Mouse (Mus musculus): ENCODE results near the gene Cops8. TPM values are rescaled to one million over a fixed set of nuclear protein-coding genes. Genes with fewer than 3 reads are reported as not detected.
A peak's percentile ranks its signal among the peaks of the same experiment; 100 is the strongest.

The Cops8 gene
- polyA plus RNA-seq, 1 experiment from 2014 or later: 165 TPM

DNA sequence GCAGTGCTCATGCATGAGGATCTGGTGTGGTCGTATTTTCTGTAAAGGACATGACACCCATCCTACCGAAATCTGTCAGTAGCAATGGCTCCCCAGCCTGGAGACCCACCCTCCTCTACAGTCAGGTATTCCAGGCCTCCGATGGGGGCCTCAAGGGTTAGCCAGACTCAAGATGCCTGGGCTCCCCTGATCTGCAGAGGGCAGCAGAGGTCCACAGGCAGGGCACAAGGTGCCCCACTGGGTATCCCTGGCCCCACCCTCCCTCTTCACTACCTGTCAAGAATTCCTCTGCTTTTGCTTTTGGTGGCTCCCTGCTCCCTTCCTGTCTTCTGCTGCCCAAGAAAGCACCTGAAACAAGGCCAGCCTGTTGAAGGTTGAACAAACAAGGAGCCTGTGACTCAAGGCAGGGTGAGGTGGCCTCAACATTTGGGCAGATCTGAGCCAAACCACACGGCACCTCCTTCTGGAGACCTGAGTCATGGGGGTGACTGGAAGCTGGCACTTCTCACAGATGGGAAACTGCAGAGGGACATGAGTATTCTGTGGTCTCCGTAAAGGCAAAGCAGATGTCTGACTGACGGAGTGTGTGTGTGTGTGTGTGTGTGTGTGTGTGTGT is 30.7 kb downstream of the Cops8 start:
- Histone ChIP-seq H3K9ac (ENCODE audit: low read depth, low read length) (no peak overlapping the region), H3K9me3 (ENCODE audit: control insufficient read depth, low read length) (no peaks in the 10 kb centered on the region), H3K4me2 (ENCODE audit: low read length) (no peak overlapping the region), H3K27ac (ENCODE audit: low read depth, low read length) (no peak overlapping the region), H3K36me3 (ENCODE audit: control insufficient read depth, insufficient read depth, low read length) (no peaks in the 10 kb centered on the region), H3K4me1 (ENCODE audit: control insufficient read depth, insufficient read depth, low read depth, low read length) (no peaks in the 10 kb centered on the region), H3K27me3 (replicated peaks; ENCODE audit: control insufficient read depth, insufficient read depth, low read length) (no peaks in the 10 kb centered on the region), H3K4me3 (ENCODE audit: low read length) (no peak overlapping the region)
- WGBS: 75% methylated on average over 6 of the region's 6 CpGs
- ATAC-seq: no peak

GRCm38 (mm10) chr1:90634205-90634745 is 31.5 kb downstream of the Cops8 start:
- H3K36me3 ChIP-seq (ENCODE audit: control insufficient read depth, insufficient read depth, low read length): no peaks in the 10 kb centered on the region
- H3K27me3 ChIP-seq (replicated peaks; ENCODE audit: control insufficient read depth, insufficient read depth, low read length): no peaks in the 10 kb centered on the region
- no peaks in the 10 kb centered on the region for H3K4me1 ChIP-seq (ENCODE audit: control insufficient read depth, insufficient read depth, low read depth, low read length)
- H3K4me2 ChIP-seq (ENCODE audit: low read length): no peak overlapping the region
- H3K9me3 ChIP-seq (ENCODE audit: control insufficient read depth, low read length): no peaks in the 10 kb centered on the region
- WGBS: 85% methylated on average over 3 of the region's 3 CpGs
- no peak overlapping the region for H3K4me3 ChIP-seq (ENCODE audit: low read length)
- no peak for ATAC-seq
- H3K9ac ChIP-seq (ENCODE audit: low read depth, low read length): no peak overlapping the region
- no peak overlapping the region for H3K27ac ChIP-seq (ENCODE audit: low read depth, low read length)

DNA sequence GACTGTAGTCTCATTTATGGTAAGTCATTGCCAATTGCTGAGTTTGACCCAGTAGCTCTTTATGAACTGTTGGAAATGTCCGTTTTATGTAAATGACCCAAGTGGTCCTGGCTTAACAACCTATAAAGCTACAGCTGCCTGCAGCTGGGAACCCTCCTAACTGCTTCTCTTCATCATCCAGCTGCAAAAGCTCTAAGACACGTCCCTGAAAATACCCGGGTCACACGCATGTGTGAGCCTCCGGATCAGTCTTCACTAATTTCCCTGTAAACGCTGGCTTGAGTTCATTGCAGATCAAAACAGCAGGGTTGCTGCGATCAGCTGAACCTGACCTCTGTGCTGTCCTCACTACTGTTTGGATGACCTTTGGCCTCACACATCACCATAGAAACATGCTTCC is 35.6 kb downstream of the Cops8 start:
- H3K4me1 ChIP-seq (ENCODE audit: control insufficient read depth, insufficient read depth, low read depth, low read length): no peaks in the 10 kb centered on the region
- WGBS: 80% methylated on average over 7 of the region's 7 CpGs
- H3K9ac ChIP-seq (ENCODE audit: low read depth, low read length): no peak overlapping the region

GRCm38 (mm10) chr1:90650781-90651437 is 48.1 kb downstream of the Cops8 start:
- ATAC-seq: peak; percentile 85
- H3K36me3 ChIP-seq (ENCODE audit: control insufficient read depth, insufficient read depth, low read length): no peaks in the 10 kb centered on the region
- peaks cover 7% of the 10 kb centered on the region for H3K4me1 ChIP-seq (ENCODE audit: control insufficient read depth, insufficient read depth, low read depth, low read length)
- no peaks in the 10 kb centered on the region for H3K27me3 ChIP-seq (replicated peaks; ENCODE audit: control insufficient read depth, insufficient read depth, low read length)
- H3K9me3 ChIP-seq (ENCODE audit: control insufficient read depth, low read length): no peaks in the 10 kb centered on the region
- WGBS: 6% methylated on average over 4 of the region's 4 CpGs
- no peak overlapping the region for H3K9ac ChIP-seq (ENCODE audit: low read depth, low read length)
- no peak overlapping the region for H3K4me2 ChIP-seq (ENCODE audit: low read length)
- H3K27ac ChIP-seq (ENCODE audit: low read depth, low read length): no peak overlapping the region; the same call in 1 of the 2 replicates
- H3K4me3 ChIP-seq (ENCODE audit: low read length): no peak overlapping the region

More for the DNA sequence above, 35.6 kb downstream of the Cops8 start:
- ATAC-seq: no peak
- Histone ChIP-seq H3K36me3 (ENCODE audit: control insufficient read depth, insufficient read depth, low read length) (no peaks in the 10 kb centered on the region), H3K4me3 (ENCODE audit: low read length) (no peak overlapping the region), H3K27me3 (replicated peaks; ENCODE audit: control insufficient read depth, insufficient read depth, low read length) (no peaks in the 10 kb centered on the region), H3K9me3 (ENCODE audit: control insufficient read depth, low read length) (no peaks in the 10 kb centered on the region), H3K27ac (ENCODE audit: low read depth, low read length) (no peak overlapping the region), H3K4me2 (ENCODE audit: low read length) (no peak overlapping the region)

DNA sequence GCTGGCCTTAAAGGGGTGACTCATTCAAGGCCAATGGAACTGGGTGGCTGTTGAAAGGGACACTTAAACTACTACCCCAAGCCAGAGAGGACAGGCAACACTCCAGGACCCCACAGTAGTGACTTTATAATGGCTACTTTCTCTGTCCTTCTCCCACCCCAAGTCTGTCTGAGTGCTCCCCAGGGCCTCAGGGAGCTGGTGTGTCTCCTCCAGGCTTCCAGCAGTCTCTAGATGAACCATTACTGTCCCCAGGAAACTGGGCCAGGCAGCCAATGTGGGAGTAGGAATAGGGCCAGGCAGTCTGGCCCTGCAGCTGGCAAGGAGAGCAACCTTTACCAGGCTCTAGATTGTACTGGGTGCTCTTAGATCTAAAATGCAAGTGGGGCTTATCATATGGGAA is 49.0 kb downstream of the Cops8 start:
- H3K4me1 ChIP-seq (ENCODE audit: control insufficient read depth, insufficient read depth, low read depth, low read length): peaks cover 7% of the 10 kb centered on the region
- H3K27me3 ChIP-seq (replicated peaks; ENCODE audit: control insufficient read depth, insufficient read depth, low read length): no peaks in the 10 kb centered on the region
- no peak overlapping the region for H3K4me3 ChIP-seq (ENCODE audit: low read length)
- no peaks in the 10 kb centered on the region for H3K9me3 ChIP-seq (ENCODE audit: control insufficient read depth, low read length)
- no peak for ATAC-seq
- H3K27ac ChIP-seq (ENCODE audit: low read depth, low read length): no peak overlapping the region
- no peak overlapping the region for H3K4me2 ChIP-seq (ENCODE audit: low read length)
- H3K36me3 ChIP-seq (ENCODE audit: control insufficient read depth, insufficient read depth, low read length): no peaks in the 10 kb centered on the region
- no peak overlapping the region for H3K9ac ChIP-seq (ENCODE audit: low read depth, low read length)

DNA sequence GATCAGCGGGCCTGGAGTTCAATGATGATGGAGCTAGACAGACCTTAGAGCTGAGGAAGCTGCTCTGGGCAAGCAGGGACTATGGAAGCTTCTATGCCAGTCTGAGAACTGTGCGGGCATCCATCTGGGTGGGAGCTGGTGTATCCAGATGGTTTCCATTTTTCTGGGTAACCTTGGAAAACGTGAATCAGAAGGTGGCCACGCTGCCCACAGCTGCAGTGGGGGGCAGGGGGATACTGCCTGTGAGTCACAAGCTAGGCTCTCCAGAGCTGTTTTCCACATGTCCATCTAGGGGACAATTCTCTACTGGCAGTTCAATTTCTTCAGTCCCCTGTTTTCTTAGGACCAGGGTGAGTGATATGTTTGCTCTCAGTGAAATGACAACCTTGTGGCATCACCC is 49.8 kb downstream of the Cops8 start:
- Histone ChIP-seq H3K27ac (ENCODE audit: low read depth, low read length) (no peak overlapping the region), H3K9me3 (ENCODE audit: control insufficient read depth, low read length) (no peaks in the 10 kb centered on the region), H3K4me3 (ENCODE audit: low read length) (no peak overlapping the region), H3K36me3 (ENCODE audit: control insufficient read depth, insufficient read depth, low read length) (no peaks in the 10 kb centered on the region), H3K27me3 (replicated peaks; ENCODE audit: control insufficient read depth, insufficient read depth, low read length) (no peaks in the 10 kb centered on the region), H3K4me2 (ENCODE audit: low read length) (no peak overlapping the region), H3K4me1 (ENCODE audit: control insufficient read depth, insufficient read depth, low read depth, low read length) (peaks cover 7% of the 10 kb centered on the region), H3K9ac (ENCODE audit: low read depth, low read length) (no peak overlapping the region)
- WGBS: 89% methylated on average over 4 of the region's 4 CpGs
- ATAC-seq: no peak

- Histone ChIP-seq H3K4me1 (ENCODE audit: control insufficient read depth, insufficient read depth, low read depth, low read length) (no peaks in the 10 kb centered on the region), H3K36me3 (ENCODE audit: control insufficient read depth, insufficient read depth, low read length) (no peaks in the 10 kb centered on the region), H3K27me3 (replicated peaks; ENCODE audit: control insufficient read depth, insufficient read depth, low read length) (no peaks in the 10 kb centered on the region), H3K9me3 (ENCODE audit: control insufficient read depth, low read length) (no peaks in the 10 kb centered on the region), H3K4me3 (ENCODE audit: low read length) (no peak overlapping the region), H3K9ac (ENCODE audit: low read depth, low read length) (no peak overlapping the region), H3K27ac (ENCODE audit: low read depth, low read length) (no peak overlapping the region), H3K4me2 (ENCODE audit: low read length) (no peak overlapping the region)
- ATAC-seq: no peak
- WGBS: 79% methylated on average over 16 of the region's 16 CpGs
Measured at GRCm38 (mm10) chr1:90656492-90657245, 53.9 kb downstream of the Cops8 start.

GRCm38 (mm10) chr1:90657292-90658050 is 54.7 kb downstream of the Cops8 start:
- no peaks in the 10 kb centered on the region for H3K27me3 ChIP-seq (replicated peaks; ENCODE audit: control insufficient read depth, insufficient read depth, low read length)
- H3K4me2 ChIP-seq (ENCODE audit: low read length): no peak overlapping the region
- H3K4me3 ChIP-seq (ENCODE audit: low read length): no peak overlapping the region
- WGBS: 78% methylated on average over 10 of the region's 10 CpGs
- no peaks in the 10 kb centered on the region for H3K4me1 ChIP-seq (ENCODE audit: control insufficient read depth, insufficient read depth, low read depth, low read length)
- no peak overlapping the region for H3K9ac ChIP-seq (ENCODE audit: low read depth, low read length)
- no peaks in the 10 kb centered on the region for H3K9me3 ChIP-seq (ENCODE audit: control insufficient read depth, low read length)
- no peak for ATAC-seq
- no peaks in the 10 kb centered on the region for H3K36me3 ChIP-seq (ENCODE audit: control insufficient read depth, insufficient read depth, low read length)
- no peak overlapping the region for H3K27ac ChIP-seq (ENCODE audit: low read depth, low read length)
